Mouse (Mus musculus): Measurements from ENCODE around the gene Wdr83.
"Not testable (repeated sequence)": the region's sequence is repeated elsewhere in the genome, so short reads cannot be mapped to it uniquely, and the experiment has no call there.

The Wdr83 gene

DNA sequence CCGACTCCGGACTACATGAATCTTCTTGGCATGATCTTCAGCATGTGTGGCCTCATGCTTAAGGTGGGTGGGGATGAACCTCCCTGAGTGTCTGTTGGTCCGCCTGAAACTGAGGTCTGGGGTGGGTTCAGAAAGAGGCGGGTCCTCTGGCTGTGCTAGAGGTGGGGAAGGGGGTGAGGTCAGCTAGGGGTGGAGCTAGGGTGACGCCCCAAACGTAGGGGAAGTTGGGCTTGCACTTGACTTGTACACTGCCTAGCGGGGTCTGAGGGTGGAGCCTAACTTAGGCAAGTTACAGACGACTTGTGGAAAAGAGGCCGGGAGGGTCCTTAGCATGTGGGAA, at the start of gene Wdr83:
Gene Wdr83 (minus strand): TSS at position 91 of the 340 bp plus-strand sequence.
- DNase-seq (ENCODE audit: low spot score) = no peak

GRCm38 (mm10) chr8:85123691-85124090, 42.6 kb upstream of the Wdr83 start:
- no peak for DNase-seq (ENCODE audit: low spot score)

GRCm38 (mm10) chr8:85122995-85123394, 41.9 kb upstream of the Wdr83 start, which contains the start of gene Zfp791:
TSS of gene Zfp791 (minus strand) at chr8:85123095.
- no peak for DNase-seq (ENCODE audit: low spot score)

GRCm38 (mm10) chr8:85120251-85120650, 39.1 kb upstream of the Wdr83 start:
- not testable (repeated sequence) for DNase-seq (ENCODE audit: low spot score)

- DNase-seq (ENCODE audit: low spot score) = peak; percentile 67
Measured at GRCm38 (mm10) chr8:85119052-85119981, 38.2 kb upstream of the Wdr83 start.

- no peak for DNase-seq (ENCODE audit: low spot score)
Measured at GRCm38 (mm10) chr8:85116984-85117383, 35.9 kb upstream of the Wdr83 start.

GRCm38 (mm10) chr8:85115501-85115900, 34.4 kb upstream of the Wdr83 start:
- DNase-seq (ENCODE audit: low spot score) = no peak

DNA sequence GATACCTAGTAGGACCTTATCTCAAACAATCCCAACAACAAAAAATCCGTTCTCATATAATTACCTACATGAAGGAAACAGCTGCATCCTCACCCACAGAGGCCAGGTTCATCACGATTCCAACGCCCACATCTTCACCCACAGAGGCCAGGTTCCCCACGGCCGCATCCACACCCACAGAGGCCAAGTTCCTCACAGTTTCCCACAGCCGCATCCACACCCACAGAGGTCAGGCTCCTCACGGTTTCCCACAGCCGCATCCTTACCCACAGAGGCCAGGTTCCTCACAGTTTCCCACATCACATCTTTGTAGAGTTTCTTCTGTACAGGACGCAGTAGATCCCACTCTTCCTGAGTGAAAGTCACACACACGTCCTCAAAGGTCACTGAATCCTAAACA, 32.1 kb upstream of the Wdr83 start:
- no peak for DNase-seq (ENCODE audit: low spot score)

DNA sequence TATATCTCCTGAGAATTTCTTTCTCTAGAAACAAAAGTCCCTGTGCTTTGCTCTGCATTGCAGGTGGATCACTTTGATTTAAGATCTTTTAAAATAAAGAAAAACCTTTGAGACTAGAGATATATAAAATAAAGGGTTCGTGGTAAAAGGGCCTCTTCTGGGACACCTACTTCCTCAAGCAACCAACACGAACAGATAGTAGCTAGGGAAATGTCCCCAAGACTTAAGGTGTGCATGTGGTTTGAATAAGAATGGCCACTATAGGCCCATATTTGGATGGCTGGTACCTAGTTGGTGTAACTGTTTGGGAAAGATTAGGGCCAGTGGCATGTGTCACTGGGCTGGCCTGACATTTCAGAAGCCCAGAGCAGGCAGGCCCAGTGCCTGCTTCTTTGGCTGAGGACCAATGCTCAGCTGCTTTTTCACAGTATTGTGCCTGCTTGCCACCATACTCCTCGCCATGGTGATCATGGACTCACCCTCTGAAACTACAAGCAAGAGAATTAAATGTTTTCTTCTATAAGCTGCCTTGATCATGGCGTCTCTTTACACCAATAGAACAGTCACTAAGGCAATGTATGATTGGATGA, 19.1 kb upstream of the Wdr83 start:
- DNase-seq (ENCODE audit: low spot score) = no peak

DNA sequence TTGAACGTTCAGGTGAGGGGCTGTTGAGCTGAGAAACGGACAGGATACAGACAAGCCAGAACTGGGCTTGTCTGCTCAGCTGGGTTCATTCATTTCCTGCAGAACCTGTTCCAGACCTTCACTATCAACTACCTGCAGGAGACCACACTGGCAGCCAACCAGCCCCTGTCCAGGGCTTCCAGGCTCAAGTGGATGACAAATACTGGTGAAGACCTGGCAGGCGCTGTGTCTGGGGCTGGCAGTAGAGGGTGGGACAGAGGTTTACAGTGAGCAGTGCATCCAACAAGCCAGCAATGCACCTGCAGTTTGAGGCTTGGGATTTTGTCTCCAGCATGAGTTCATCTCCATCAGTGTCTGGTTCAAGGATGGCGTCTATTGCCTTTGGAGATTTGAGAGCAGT, 15.7 kb upstream of the Wdr83 start:
- no peak for DNase-seq (ENCODE audit: low spot score)

DNA sequence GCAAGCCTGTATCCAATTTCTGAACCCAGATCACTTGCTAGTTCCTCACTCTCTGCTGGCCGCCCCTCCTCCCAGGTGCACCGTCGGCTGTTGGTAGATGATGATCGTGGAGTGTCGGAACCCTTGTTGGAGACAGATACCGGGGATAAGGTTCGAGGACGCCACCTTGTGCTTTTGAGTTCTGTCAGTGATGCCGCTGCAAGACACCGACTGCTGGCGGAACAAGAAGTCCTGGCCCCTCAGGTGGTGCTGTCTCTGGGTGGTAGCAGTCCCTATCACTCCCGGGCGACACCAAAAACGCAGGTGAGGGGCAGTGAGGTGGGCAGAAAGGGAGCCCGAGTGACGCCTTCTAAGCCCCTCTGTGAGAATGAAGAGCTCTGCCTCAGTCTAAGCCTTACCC, 15.1 kb upstream of the Wdr83 start:
- DNase-seq (ENCODE audit: low spot score) = no peak

DNA sequence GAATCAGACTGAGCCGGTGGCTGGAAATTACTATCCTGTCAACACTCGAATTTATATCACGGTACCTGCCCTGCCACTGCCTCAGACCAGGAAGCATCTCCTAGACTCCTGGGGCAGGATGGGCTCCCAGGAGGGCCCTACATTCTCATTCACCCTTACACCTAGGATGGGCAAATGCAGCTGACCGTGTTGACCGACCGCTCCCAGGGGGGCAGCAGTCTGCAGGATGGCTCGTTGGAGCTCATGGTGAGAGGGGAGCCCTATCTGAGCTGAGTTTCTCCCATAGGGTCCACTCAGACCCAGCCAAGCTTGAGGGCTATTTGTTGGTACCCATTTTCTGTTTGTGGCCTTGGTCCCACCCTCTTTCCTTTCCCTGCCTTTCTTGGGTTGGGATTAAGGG, 14.5 kb upstream of the Wdr83 start:
- no peak for DNase-seq (ENCODE audit: low spot score)

DNA sequence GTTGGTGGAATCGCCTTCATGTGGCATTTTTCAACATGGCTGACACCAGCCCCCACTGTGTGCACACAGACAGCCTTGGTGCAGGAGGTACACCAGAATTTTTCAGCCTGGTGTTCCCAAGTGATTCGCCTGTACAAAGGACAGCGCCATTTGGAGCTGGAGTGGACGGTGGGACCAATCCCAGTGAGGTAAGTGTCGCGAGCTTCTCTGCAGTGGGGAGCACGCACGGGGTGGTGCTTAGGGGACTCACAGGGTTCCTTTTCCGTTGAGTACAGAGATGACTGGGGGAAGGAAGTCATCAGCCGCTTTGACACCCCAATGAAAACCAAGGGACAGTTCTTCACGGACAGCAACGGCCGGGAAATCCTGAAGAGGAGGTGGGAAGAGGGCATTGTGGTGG, 13.9 kb upstream of the Wdr83 start:
- DNase-seq (ENCODE audit: low spot score) = no peak

GRCm38 (mm10) chr8:85091526-85092090, 10.5 kb upstream of the Wdr83 start:
- no peak for DNase-seq (ENCODE audit: low spot score)

DNA sequence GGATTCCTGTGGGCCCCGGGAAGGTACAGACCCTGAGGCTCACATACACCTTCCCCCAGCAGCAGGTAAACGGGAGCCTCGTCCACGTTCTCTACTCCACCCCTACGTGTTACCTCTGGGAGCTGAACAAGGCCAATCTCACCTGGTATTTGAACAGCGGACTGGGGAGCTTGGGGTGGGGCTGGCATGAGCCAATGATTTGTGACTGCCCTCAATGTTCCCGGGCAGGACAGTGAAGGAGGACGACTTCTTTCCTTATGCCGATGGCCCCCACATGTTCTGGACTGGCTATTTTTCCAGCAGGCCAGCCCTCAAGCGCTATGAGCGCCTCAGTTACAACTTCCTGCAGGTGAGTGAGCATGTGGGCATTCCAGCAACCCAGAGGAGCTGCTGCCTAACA, 9.8 kb upstream of the Wdr83 start:
- DNase-seq (ENCODE audit: low spot score) = no peak

- no peak for DNase-seq (ENCODE audit: low spot score)
Measured at GRCm38 (mm10) chr8:85088771-85089170, 7.7 kb upstream of the Wdr83 start.

- no peak for DNase-seq (ENCODE audit: low spot score)
Measured at GRCm38 (mm10) chr8:85086238-85086637, 5.1 kb upstream of the Wdr83 start.

- DNase-seq (ENCODE audit: low spot score) = no peak
Measured at GRCm38 (mm10) chr8:85084633-85085032, 3.5 kb upstream of the Wdr83 start.

- DNase-seq (ENCODE audit: low spot score) = peak; percentile 83
Measured at GRCm38 (mm10) chr8:85083108-85083813, 2.2 kb upstream of the Wdr83 start, which contains the start of gene Man2b1. TSS of gene Man2b1 (plus strand) at chr8:85083270.

- not testable (repeated sequence) for DNase-seq (ENCODE audit: low spot score)
Measured at GRCm38 (mm10) chr8:85082169-85082568, 1.1 kb upstream of the Wdr83 start.

GRCm38 (mm10) chr8:85080532-85081215, 432 bp downstream of the Wdr83 start, which contains the start of gene Wdr83os:
TSS of gene Wdr83os (plus strand) at chr8:85080740.
- no peak for DNase-seq (ENCODE audit: low spot score)

- DNase-seq (ENCODE audit: low spot score) = no peak
Measured at GRCm38 (mm10) chr8:85080214-85080531, 933 bp downstream of the Wdr83 start.

All from left cerebral cortex, adult 11 months (tissue).